Mouse (Mus musculus): ENCODE measurements at regions not wholly inside any gene's neighbourhood (a gene's known extent, or its start where the extent isn't known, plus 50 kb on each side); places are given as distances from the start of the nearest gene placed in this dataset.

DNA sequence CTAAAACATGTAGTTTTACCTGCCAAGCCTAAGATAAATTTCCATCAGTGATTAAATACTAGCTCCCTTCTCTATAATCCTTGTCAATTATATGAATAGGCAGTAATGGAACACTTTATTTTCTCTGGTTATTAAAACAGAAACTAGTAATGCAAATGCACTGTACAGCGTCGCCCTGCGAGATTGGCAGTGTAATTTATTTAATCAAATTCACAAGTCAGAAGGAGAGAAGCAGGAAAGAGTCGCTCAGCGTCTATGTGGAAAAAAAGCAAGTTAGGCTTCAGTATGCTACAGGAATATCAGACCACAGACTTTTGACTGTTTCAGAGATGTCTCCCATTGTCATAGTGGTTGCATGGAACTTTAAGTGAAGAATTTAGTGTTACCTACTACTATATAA lies 632.6 kb downstream of the Dach1 start:
- TF ChIP-seq CTCF (conservative IDR thresholded peaks at IDR 0.05; ENCODE audit: low read length) (no peak), NANOG (IDR thresholded peaks at IDR 0.05; ENCODE audit: borderline replicate concordance, low read length) (no peak)
